Mouse (Mus musculus) right cerebral cortex, postnatal 10 days (tissue): ENCODE data around the gene Gm17617.
A peak's percentile ranks its signal among the peaks of the same experiment; 100 is the strongest.

Source experiments
- DNase-seq, 2 experiments: peaks; one replicate each; pipeline ENCODE4 v3.0.0; 2021; ENCODE audit warnings: low spot score in 2 of 2

Gene Gm17617

GRCm38 (mm10) chr13:55133448-55133847 is at the start of gene Gm17617:
Gm17617 (minus strand) TSS chr13:55133548.
- no peak for DNase-seq

GRCm38 (mm10) chr13:55182173-55182894 is 49.0 kb upstream of the Gm17617 start:
- peak; percentile 73 to 78 for DNase-seq

GRCm38 (mm10) chr13:55181786-55182172 is 48.4 kb upstream of the Gm17617 start:
- DNase-seq: no peak

- no peak for DNase-seq
Measured at GRCm38 (mm10) chr13:55179591-55179990, 46.2 kb upstream of the Gm17617 start.

GRCm38 (mm10) chr13:55178556-55178955 is 45.2 kb upstream of the Gm17617 start:
- DNase-seq: peak; percentile 68 to 77

GRCm38 (mm10) chr13:55177903-55178496 is 44.7 kb upstream of the Gm17617 start:
- DNase-seq: peak in 1 of 2 experiments; percentile 22

- DNase-seq: peak in 1 of 2 experiments; percentile 15
Measured at GRCm38 (mm10) chr13:55176265-55176664, 42.9 kb upstream of the Gm17617 start.

GRCm38 (mm10) chr13:55174347-55174746 is 41.0 kb upstream of the Gm17617 start:
- no peak for DNase-seq

GRCm38 (mm10) chr13:55172336-55172770 is 39.0 kb upstream of the Gm17617 start:
- DNase-seq: peak in 1 of 2 experiments; percentile 12

- peak; percentile 79 to 80 for DNase-seq
Measured at GRCm38 (mm10) chr13:55171517-55172335, 38.4 kb upstream of the Gm17617 start.

GRCm38 (mm10) chr13:55168958-55169369 is 35.6 kb upstream of the Gm17617 start:
- DNase-seq: peak; percentile 62 to 64

- no peak for DNase-seq
Measured at GRCm38 (mm10) chr13:55168255-55168654, 34.9 kb upstream of the Gm17617 start.

- DNase-seq: no peak
Measured at GRCm38 (mm10) chr13:55167798-55168197, 34.5 kb upstream of the Gm17617 start.

- no peak for DNase-seq
Measured at GRCm38 (mm10) chr13:55166806-55167725, 33.7 kb upstream of the Gm17617 start.

GRCm38 (mm10) chr13:55165831-55166339 is 32.5 kb upstream of the Gm17617 start:
- DNase-seq: no peak

- no peak for DNase-seq
Measured at GRCm38 (mm10) chr13:55163553-55163952, 30.2 kb upstream of the Gm17617 start.

GRCm38 (mm10) chr13:55162365-55162764 is 29.0 kb upstream of the Gm17617 start:
- DNase-seq: no peak

- DNase-seq: no peak
Measured at GRCm38 (mm10) chr13:55153951-55154350, 20.6 kb upstream of the Gm17617 start.

- no peak for DNase-seq
Measured at GRCm38 (mm10) chr13:55152621-55153415, 19.5 kb upstream of the Gm17617 start, which contains the start of gene Fgfr4. Fgfr4 (plus strand) TSS chr13:55152640.

GRCm38 (mm10) chr13:55140271-55140670 is 6.9 kb upstream of the Gm17617 start:
- DNase-seq: no peak
